Mouse (Mus musculus) CD8-positive naive resting alpha-beta T cell, adult 2 months (primary cell): ENCODE measurements around the gene Ltbp1.
"Not testable (repeated sequence)": the region's sequence is repeated elsewhere in the genome, so short reads cannot be mapped to it uniquely, and the experiment has no call there.

ENCODE experiments used
- DNase-seq, 2 experiments: peaks; one replicate each; pipeline ENCODE4 v3.0.0; 2022; ENCODE audit warnings: low read depth in 2 of 2, low spot score in 2 of 2

Ltbp1 gene

DNA sequence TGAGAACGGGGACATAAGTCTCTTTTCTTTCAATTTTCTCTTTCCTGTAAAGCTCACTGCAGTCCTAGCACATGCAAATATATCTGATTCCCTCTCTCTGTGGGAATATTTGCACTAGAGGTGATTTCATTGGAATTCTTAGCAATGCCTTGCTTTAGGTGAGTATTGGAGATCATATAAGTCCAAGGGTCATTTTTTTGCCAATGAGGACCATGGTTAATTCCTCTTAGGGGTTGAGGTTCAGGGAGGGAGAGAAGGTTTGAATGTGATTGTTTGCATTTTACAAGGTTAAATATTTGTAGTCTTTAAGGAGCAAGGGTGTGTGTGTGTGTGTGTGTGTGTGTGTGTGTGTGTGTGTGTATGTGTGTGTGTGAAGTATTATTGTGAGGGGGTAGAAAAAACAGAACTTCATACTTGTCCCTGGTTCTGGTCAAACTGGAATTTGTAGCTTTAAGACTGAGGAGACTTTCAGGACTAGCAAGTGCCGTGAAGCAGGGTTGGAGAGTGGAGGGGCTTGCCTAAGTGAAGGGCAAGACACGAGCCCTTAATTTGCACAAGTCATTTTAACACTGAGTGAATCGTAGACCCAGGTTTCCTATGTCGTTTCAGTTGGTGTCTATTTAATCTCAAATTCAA lies 103.8 kb downstream of the Ltbp1 start:
- DNase-seq, result no peak

- DNase-seq, result no peak
These were observed 105.2 kb downstream of the Ltbp1 start for GRCm38 (mm10) chr17:75110252-75111205.

GRCm38 (mm10) chr17:75115594-75115993 lies 110.2 kb downstream of the Ltbp1 start:
- no peak for DNase-seq

DNA sequence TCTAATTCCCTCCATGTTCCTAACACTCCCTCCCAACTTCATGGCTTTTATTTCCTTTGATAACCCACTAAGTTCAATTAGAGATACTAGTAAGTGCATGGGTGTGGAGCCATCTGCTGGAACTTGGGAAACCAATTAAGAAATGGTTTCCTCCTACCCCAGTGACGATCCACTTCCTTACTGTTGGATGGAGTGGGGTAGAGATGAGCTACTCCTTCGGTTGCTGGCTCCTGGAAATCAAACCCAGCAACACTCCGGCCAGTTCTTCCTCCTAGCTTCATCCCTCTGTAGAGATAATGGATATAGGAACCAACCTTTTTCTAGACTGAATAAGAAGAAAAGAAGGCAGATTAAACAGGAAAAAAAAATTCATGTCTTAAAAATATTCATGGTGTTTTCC lies 113.5 kb downstream of the Ltbp1 start:
- no peak for DNase-seq

DNA sequence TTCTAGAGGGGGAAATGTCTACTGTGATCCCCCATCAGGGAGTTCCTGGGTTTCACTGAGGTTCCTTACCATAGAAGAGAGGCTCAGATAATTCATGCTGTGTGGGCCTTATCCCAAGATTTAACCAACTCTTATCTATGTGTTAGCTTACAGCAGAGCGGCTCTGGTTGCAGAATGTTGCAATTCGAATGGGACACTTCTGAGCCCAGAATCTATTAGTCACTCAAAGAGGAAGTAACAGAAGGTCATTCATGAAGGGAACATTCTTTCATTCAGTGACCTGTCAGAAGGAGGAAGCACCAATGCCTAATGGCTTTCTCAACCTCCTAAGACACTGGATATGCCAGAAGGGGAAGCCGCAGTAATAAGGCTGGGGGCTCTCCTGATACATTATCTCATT lies 114.1 kb downstream of the Ltbp1 start:
- no peak for DNase-seq

DNA sequence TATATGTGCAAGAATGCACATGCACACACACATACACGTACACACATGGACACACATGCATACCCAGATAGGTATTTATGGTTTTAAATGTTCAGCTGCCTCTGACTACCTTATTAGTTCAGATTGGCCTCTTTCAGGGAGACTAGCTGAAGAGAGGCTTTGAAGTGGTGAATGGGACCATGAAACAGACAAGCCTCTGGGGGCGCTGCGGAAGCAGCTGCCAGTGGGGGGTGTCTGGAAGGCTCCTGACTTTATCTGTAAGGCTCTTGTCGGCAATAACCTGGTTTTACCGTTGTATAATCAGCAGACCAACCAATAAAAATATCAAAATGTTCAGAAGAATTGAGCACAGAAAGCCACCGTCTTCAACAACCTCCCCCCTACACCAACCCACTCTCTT lies 114.7 kb downstream of the Ltbp1 start:
- no peak for DNase-seq

GRCm38 (mm10) chr17:75122584-75123282 lies 117.4 kb downstream of the Ltbp1 start:
- no peak for DNase-seq

- no peak for DNase-seq
These were observed 123.1 kb downstream of the Ltbp1 start for GRCm38 (mm10) chr17:75128337-75128935.

GRCm38 (mm10) chr17:75133983-75134382 lies 128.6 kb downstream of the Ltbp1 start:
- DNase-seq, result no peak

DNA sequence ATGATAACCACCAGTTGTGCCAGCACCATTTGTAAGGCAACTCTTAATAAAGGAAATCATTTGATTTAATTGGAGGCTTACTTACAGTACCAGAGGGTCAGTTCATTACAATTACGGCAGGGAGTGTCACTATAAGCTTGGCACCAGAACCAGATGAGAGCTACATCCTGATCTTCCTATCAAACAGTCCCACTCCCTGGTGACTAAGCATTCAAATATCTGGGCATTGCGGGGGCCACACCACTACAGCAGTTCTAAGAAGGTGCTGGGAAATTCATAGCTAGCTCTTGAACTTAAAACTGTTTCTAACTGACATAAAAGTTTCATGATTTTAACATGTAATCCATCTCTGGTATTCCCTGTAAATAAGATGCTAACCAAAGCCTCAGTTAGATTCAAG lies 134.4 kb downstream of the Ltbp1 start:
- no peak for DNase-seq

GRCm38 (mm10) chr17:75142845-75143244 lies 137.5 kb downstream of the Ltbp1 start:
- DNase-seq, result not testable (repeated sequence)

GRCm38 (mm10) chr17:75143927-75144326 lies 138.6 kb downstream of the Ltbp1 start:
- DNase-seq, result no peak

DNA sequence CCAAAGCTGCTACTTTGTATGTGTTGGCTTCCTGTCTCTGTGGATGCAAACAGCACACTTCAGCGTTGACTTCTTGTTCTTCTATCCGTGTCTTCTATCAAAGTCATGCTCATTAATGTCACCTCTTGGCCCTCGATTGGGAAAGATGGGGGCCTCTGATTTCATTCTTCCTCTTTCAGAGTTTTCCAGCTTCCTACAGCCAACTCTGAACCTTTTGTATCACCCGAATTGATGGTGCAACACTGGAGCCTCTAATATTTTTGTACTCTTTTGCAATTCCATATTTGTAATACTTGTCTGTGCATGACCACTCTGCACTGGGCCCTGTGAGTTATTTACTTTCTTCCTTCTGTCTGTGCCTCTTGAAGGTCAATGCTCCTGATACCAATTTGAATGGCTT lies 141.8 kb downstream of the Ltbp1 start:
- no peak for DNase-seq

- DNase-seq, result no peak
These were observed 146.4 kb downstream of the Ltbp1 start for GRCm38 (mm10) chr17:75151800-75152199.

GRCm38 (mm10) chr17:75153088-75153487 lies 147.7 kb downstream of the Ltbp1 start:
- DNase-seq, result no peak

- no peak for DNase-seq
These were observed 153.0 kb downstream of the Ltbp1 start for GRCm38 (mm10) chr17:75158385-75158784.

GRCm38 (mm10) chr17:75159066-75159787 lies 153.9 kb downstream of the Ltbp1 start:
- DNase-seq, result no peak

GRCm38 (mm10) chr17:75161062-75161461 lies 155.7 kb downstream of the Ltbp1 start:
- DNase-seq, result no peak

DNA sequence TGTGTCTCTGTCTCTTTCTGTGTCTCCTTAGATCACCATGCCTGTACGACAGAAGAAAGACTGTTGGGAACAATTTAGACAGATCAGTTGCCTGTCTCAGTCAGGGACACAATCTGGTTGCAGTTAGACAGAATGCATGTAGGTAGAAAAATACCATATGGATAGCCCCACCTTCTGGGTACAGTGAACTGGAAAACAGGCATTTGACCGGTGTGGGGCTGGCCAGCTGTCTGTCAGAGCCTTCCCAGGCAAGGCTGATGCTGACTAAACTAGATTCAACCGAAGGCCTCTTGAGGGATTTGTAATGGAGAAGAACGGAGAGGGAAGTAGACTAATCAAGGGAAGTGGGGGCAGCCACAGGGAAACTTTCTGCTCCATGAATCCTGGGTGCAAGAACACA lies 156.6 kb downstream of the Ltbp1 start:
- no peak for DNase-seq

- no peak for DNase-seq
These were observed 159.2 kb downstream of the Ltbp1 start for GRCm38 (mm10) chr17:75164566-75164965.
